Mouse (Mus musculus) liver, adult 2 months (tissue): ENCODE data around the gene Stx4a. TPM values are rescaled to one million over a fixed set of nuclear protein-coding genes. Genes with fewer than 3 reads are reported as not detected.
"Not testable (repeated sequence)": the region's sequence is repeated elsewhere in the genome, so short reads cannot be mapped to it uniquely, and the experiment has no call there.

Experiments
- DNase-seq: peaks from one replicate; pipeline ENCODE4 v3.0.0-alpha.2; 2011; ENCODE audit warnings: low read depth, low spot score; ENCODE audit errors: extremely low read depth
- H3K27ac ChIP-seq: fragments of 200-500 bp; replicated peaks from 2 replicates; pipeline ENCODE4 v1.5.1; 2012; ENCODE audit warnings: low read depth, mild to moderate bottlenecking, control low read depth, inconsistent platforms, low read length; ENCODE audit not compliant: insufficient read depth
- H3K27me3 ChIP-seq: fragments of 200-500 bp; 2 replicates; pipeline ENCODE4 v1.6.1; 2012; ENCODE audit warnings: mild to moderate bottlenecking, moderate library complexity, low read length, inconsistent platforms; ENCODE audit not compliant: control insufficient read depth, insufficient read depth
- H3K36me3 ChIP-seq: fragments of 200-500 bp; 2 replicates; pipeline ENCODE4 v1.6.1; 2012; ENCODE audit warnings: low read length, inconsistent platforms; ENCODE audit not compliant: control insufficient read depth, insufficient read depth
- H3K4me1 ChIP-seq: fragments of 200-500 bp; 2 replicates; pipeline ENCODE4 v1.6.1; 2011; ENCODE audit warnings: low read length; ENCODE audit not compliant: control insufficient read depth, insufficient read depth
- H3K4me3 ChIP-seq: fragments of 200-500 bp; 2 replicates; pipeline ENCODE4 v1.5.1; 2011; ENCODE audit warnings: low read depth, mild to moderate bottlenecking, control low read depth, low read length, moderate library complexity; ENCODE audit not compliant: insufficient read depth
- H3K79me2 ChIP-seq: fragments of 200-500 bp; 2 replicates; pipeline ENCODE4 v1.6.1; 2012; ENCODE audit warnings: inconsistent platforms, mild to moderate bottlenecking, low read length, moderate library complexity; ENCODE audit not compliant: control insufficient read depth, insufficient read depth
- H3K9ac ChIP-seq: fragments of 200-500 bp; 2 replicates; pipeline ENCODE4 v1.6.1; 2012; ENCODE audit warnings: low read depth, mild to moderate bottlenecking, control low read depth, inconsistent platforms, low read length
- CTCF ChIP-seq: fragments of 200-500 bp; IDR thresholded peaks from 2 replicates; pipeline ENCODE4 v1.5.1; 2011; ENCODE audit warnings: low read depth, low read length, control low read depth
- POLR2A ChIP-seq: fragments of 200-500 bp; IDR thresholded peaks from 2 replicates; pipeline ENCODE4 v1.6.1; 2011; ENCODE audit warnings: low read length, control low read depth; ENCODE audit not compliant: insufficient read depth; ENCODE audit errors: extremely low read depth
- WGBS: fragments of 180-500 bp; shearing (Covaris S2); methylation state at CpG from one replicate; pipeline ENCODE4 v1.1.7; 2018; 5-methylcytosine and 5-hydroxymethylcytosine counted together
- polyA plus RNA-seq: library from polyadenylated mRNA; depleted of rRNA; stranded (reverse); fragments of >200 nt; gene quantifications from 2 replicates; pipeline ENCODE4 v1.2.3, GENCODE M21; 2012
- total RNA-seq: library from RNA; depleted of rRNA; stranded (reverse); fragments of >200 nt; gene quantifications from 2 replicates; pipeline ENCODE4 v1.2.3, GENCODE M21; 2014

The Stx4a gene
- total and polyA plus RNA-seq, 2 experiments, result 18.5 to 38.3 TPM

DNA sequence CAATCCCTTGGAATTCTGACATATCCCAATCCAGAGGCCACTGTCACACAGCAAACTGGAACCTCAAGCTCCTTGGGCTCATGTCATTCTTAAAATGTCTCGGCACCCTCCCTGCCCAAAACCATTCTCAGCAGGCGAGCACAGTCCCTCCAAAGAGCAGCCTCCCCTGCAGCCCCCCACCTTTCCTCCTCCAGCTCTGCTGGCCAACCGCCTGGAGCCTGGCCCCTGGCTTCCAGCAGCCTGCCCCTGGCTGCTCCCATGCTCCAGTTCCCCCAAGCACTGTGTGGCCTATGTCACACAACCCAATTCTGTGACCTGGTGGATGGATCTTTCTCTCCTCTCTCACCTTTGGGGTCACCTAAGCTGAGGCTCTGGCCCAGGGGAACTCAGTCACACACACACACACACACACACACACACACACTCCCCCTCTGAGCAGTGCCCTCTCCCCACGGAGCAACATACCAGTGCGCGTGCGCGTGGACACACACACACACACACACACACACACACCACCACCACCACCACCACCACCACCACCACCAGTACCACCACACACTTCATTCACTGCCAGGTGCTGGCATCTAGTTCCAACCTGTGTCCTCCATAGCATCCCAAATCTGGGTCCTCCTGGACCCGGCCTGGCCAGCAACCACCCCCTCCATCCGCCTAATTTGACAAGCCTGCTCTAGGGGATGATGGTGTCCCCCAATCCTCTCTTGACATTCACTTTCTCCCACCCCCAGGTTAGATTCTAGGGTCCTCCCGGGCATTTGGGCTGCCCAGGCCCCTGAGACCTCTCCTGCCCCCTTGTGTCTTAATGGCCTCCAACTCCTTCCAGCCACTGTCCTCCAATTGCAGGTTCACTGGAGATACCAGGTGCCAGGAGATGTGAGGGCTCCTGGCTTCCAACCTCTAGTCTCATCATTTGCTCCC, 590 bp upstream of the Stx4a start:
- Histone ChIP-seq H3K36me3 (no peaks in the 10 kb centered on the region), H3K4me1 (no peaks in the 10 kb centered on the region), H3K27ac (no peak overlapping the region), H3K4me3 (no peak overlapping the region), H3K79me2 (no peaks in the 10 kb centered on the region), H3K27me3 (no peaks in the 10 kb centered on the region), H3K9ac (no peak overlapping the region)
- TF ChIP-seq POLR2A (no peak), CTCF (no peak)
- no peak for DNase-seq
- 92% methylated on average over 11 of the region's 11 CpGs for WGBS

GRCm38 (mm10) chr7:127835550-127835949, 11.5 kb downstream of the Stx4a start:
- H3K9ac ChIP-seq, result no peak overlapping the region
- no peaks in the 10 kb centered on the region for H3K27me3 ChIP-seq
- H3K36me3 ChIP-seq, result no peaks in the 10 kb centered on the region
- DNase-seq, result no peak
- no peaks in the 10 kb centered on the region for H3K4me1 ChIP-seq
- no peak overlapping the region for H3K4me3 ChIP-seq
- H3K79me2 ChIP-seq, result no peaks in the 10 kb centered on the region
- no peak for TF ChIP-seq CTCF
- TF ChIP-seq POLR2A, result no peak
- WGBS, result 72% methylated on average over 2 of the region's 2 CpGs
- H3K27ac ChIP-seq, result no peak overlapping the region

GRCm38 (mm10) chr7:127837473-127837872, 13.4 kb downstream of the Stx4a start:
- TF ChIP-seq POLR2A, result no peak
- TF ChIP-seq CTCF, result no peak
- DNase-seq, result no peak
- H3K36me3 ChIP-seq, result no peaks in the 10 kb centered on the region
- H3K27me3 ChIP-seq, result no peaks in the 10 kb centered on the region
- no peak overlapping the region for H3K4me3 ChIP-seq
- WGBS, result 99% methylated on average over 5 of the region's 5 CpGs
- no peak overlapping the region for H3K9ac ChIP-seq
- H3K4me1 ChIP-seq, result peaks cover 4% of the 10 kb centered on the region; the same call in 1 of the 2 replicates
- no peaks in the 10 kb centered on the region for H3K79me2 ChIP-seq
- H3K27ac ChIP-seq, result no peak overlapping the region

- H3K4me1 ChIP-seq, H3K36me3 ChIP-seq, DNase-seq, H3K4me3 ChIP-seq, H3K27ac ChIP-seq, H3K79me2 ChIP-seq, H3K9ac ChIP-seq, H3K27me3 ChIP-seq: not testable (repeated sequence)
- 0 out of 2 replicates have a peak, but pooled peaks have one; percentile 1 for TF ChIP-seq CTCF
- WGBS, result 85% methylated on average over 4 of the region's 4 CpGs
Observed at GRCm38 (mm10) chr7:127837878-127838277, 13.8 kb downstream of the Stx4a start.

DNA sequence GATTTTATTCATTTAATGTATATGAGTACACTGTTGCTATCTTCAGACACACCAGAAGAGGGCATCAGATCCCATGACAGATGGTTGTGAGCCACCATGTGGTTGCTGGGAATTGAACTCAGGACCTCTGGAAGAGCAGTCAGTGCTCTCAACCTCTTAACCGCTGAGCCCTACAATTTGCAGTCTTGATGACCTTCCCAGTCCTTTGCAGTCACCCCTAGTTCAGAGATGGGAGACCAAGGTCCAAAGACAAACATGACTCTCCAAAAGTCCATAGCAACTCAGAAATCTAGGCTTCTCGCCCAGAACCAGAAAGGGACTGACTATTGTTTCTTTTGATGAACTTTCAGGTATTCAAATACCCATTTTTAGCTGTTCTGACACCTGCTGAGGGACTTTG, 15.9 kb downstream of the Stx4a start:
- not testable (repeated sequence) for H3K9ac ChIP-seq, H3K27ac ChIP-seq, H3K4me3 ChIP-seq, H3K27me3 ChIP-seq, H3K36me3 ChIP-seq, H3K4me1 ChIP-seq, H3K79me2 ChIP-seq
- peak; percentile 88 for DNase-seq
- 22% methylated on average over 2 of the region's 2 CpGs for WGBS

DNA sequence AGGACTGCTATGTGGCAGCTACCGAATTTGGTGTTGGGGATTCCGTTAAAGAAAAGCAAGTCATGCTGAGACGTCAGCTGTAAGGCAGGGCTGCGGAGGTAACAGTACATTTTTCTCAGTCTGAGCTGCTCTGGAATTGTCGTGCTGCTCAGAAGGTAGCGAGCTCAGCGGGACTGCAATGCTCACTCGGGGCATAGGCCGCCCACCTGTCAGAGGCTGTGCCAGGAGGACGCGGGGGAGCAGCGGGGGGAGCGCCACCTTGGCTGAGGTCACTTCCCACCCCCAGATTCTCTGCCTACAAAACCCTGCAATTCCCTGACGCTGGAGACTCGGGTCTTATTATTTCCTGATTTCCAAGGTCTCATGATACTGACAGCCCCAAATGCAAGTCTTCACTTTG, 16.8 kb downstream of the Stx4a start:
- Histone ChIP-seq H3K4me1 (peaks cover 6% of the 10 kb centered on the region; the same call in 1 of the 2 replicates), H3K27ac (peak overlapping the region; percentile 74), H3K27me3 (no peaks in the 10 kb centered on the region), H3K9ac (peak overlapping the region; percentile 81), H3K79me2 (no peaks in the 10 kb centered on the region), H3K4me3 (peak overlapping the region; percentile 77), H3K36me3 (peaks cover 2% of the 10 kb centered on the region; the same call in 1 of the 2 replicates)
- TF ChIP-seq POLR2A (no peak), CTCF (no peak)
- WGBS, result 3% methylated on average over 15 of the region's 15 CpGs
- DNase-seq, result peak; percentile 36
